Mouse (Mus musculus): Measurements from ENCODE around the gene Trh.

GRCm38 (mm10) chr6:92221604-92222003 lies 22.8 kb downstream of the Trh start:
- TF ChIP-seq MAFK (IDR thresholded peaks at IDR 0.05; ENCODE audit: insufficient read depth, low read depth, low read length) (no peak), ZC3H11A (IDR thresholded peaks at IDR 0.05; ENCODE audit: borderline replicate concordance, low read depth, low read length) (no peak)

Data from ES-E14 (cell line).